Mouse (Mus musculus) midbrain, postnatal 0 days (tissue): ENCODE data around the gene AC109138.7. TPM values are rescaled to one million over a fixed set of nuclear protein-coding genes. Genes with fewer than 3 reads are reported as not detected.

Experiments
- ATAC-seq: fragments of 200-750 bp; cut with Nextera tagmentation; 2 replicates; pipeline ENCODE4 v1.8.0; 2017; ENCODE audit warnings: moderate number of reproducible peaks, mild to moderate bottlenecking, moderate TSS enrichment, moderate library complexity; ENCODE audit not compliant: low FRiP score
- DNase-seq: peaks from one replicate; pipeline ENCODE4 v3.0.0-alpha.2; 2015; ENCODE audit warnings: low spot score
- H3K27ac ChIP-seq: fragments of 300-500 bp; sonication (generic); 2 replicates; pipeline ENCODE4 v1.5.1; 2014; ENCODE audit warnings: low read depth, mild to moderate bottlenecking, low read length, mixed read lengths
- H3K27me3 ChIP-seq: fragments of 300-500 bp; sonication (generic); 2 replicates; pipeline ENCODE4 v1.6.1; 2014; ENCODE audit warnings: low read length, control low read depth, mixed read lengths; ENCODE audit not compliant: insufficient read depth
- H3K36me3 ChIP-seq: fragments of 300-500 bp; sonication (generic); 2 replicates; pipeline ENCODE4 v1.6.1; 2014; ENCODE audit warnings: low read length, control low read depth, mixed read lengths; ENCODE audit not compliant: insufficient read depth
- H3K4me1 ChIP-seq: fragments of 300-500 bp; sonication (generic); 2 replicates; pipeline ENCODE4 v1.6.1; 2014; ENCODE audit warnings: mild to moderate bottlenecking, control low read depth, antibody characterized with exemption, low read length, mixed read lengths; ENCODE audit not compliant: insufficient read depth
- H3K4me2 ChIP-seq: fragments of 300-500 bp; sonication (generic); 2 replicates; pipeline ENCODE4 v1.6.1; 2014; ENCODE audit warnings: low read depth, mild to moderate bottlenecking, low read length, mixed read lengths; ENCODE audit not compliant: poor library complexity, severe bottlenecking
- H3K4me3 ChIP-seq: fragments of 300-500 bp; sonication (generic); 2 replicates; pipeline ENCODE4 v1.5.1; 2014; ENCODE audit warnings: low read depth, mild to moderate bottlenecking, low read length, moderate library complexity
- H3K9ac ChIP-seq: fragments of 300-500 bp; sonication (generic); replicated peaks from 2 replicates; pipeline ENCODE4 v1.6.1; 2014; ENCODE audit warnings: mild to moderate bottlenecking, low read length, moderate library complexity, mixed read lengths; ENCODE audit not compliant: poor library complexity, severe bottlenecking
- H3K9me3 ChIP-seq: fragments of 300-500 bp; sonication (generic); 2 replicates; pipeline ENCODE4 v1.6.1; 2016; ENCODE audit warnings: low read length, control low read depth
- CTCF ChIP-seq: IDR thresholded peaks from 2 replicates; pipeline ENCODE4 v1.5.1; 2016; ENCODE audit warnings: antibody characterized with exemption, mild to moderate bottlenecking
- WGBS: fragments of 180-500 bp; shearing (Covaris S2); extraction: QIAGEN DNeasy Blood & Tissue Kit; methylation state at CpG from one replicate; pipeline ENCODE4 v1.1.7; 2014; 5-methylcytosine and 5-hydroxymethylcytosine counted together
- polyA plus RNA-seq: library from polyadenylated mRNA; unstranded; fragments of >200 nt; fragmentation: Nextera tagmentation; extraction: Ambion mirVana; gene quantifications from 2 replicates; pipeline ENCODE4 v1.2.1, GENCODE M21; 2015
- total RNA-seq: library from RNA; depleted of rRNA; stranded (reverse); fragments of >200 nt; gene quantifications from 2 replicates; pipeline ENCODE4 v1.2.3, GENCODE M21; 2014

The AC109138.7 gene
- total and polyA plus RNA-seq, 2 experiments from 2014 or later, result not detected

- no peaks in the 10 kb centered on the region for H3K27me3 ChIP-seq
- WGBS, result 20% methylated on average over 12 of the region's 12 CpGs
- H3K9me3 ChIP-seq, result no peaks in the 10 kb centered on the region
- ATAC-seq (no peak; the same call in 1 of the 2 replicates), DNase-seq (no peak)
- H3K36me3 ChIP-seq, result no peaks in the 10 kb centered on the region
- no peak for TF ChIP-seq CTCF
- 0 out of 2 replicates have a peak overlapping the region, but pooled peaks have one; percentile 13 for H3K27ac ChIP-seq
- H3K4me1 ChIP-seq, result 0 out of 2 replicates have a peak, but pooled peaks cover 3% of the 10 kb centered on the region
- H3K4me3 ChIP-seq, result peak overlapping the region; percentile 54
- peak overlapping the region; percentile 78 for H3K4me2 ChIP-seq
- H3K9ac ChIP-seq, result peak overlapping the region; percentile 54
Measured at GRCm38 (mm10) chr19:4257897-4258252, 43.7 kb downstream of the AC109138.7 start.

GRCm38 (mm10) chr19:4261038-4261698 lies 47.0 kb downstream of the AC109138.7 start:
- 57% methylated on average over 8 of the region's 8 CpGs for WGBS
- ATAC-seq, result no peak
- Histone ChIP-seq H3K4me3 (no peak overlapping the region), H3K27me3 (no peaks in the 10 kb centered on the region), H3K36me3 (no peaks in the 10 kb centered on the region), H3K9me3 (no peaks in the 10 kb centered on the region), H3K4me2 (no peak overlapping the region), H3K9ac (no peak overlapping the region), H3K27ac (no peak overlapping the region), H3K4me1 (0 out of 2 replicates have a peak, but pooled peaks cover 3% of the 10 kb centered on the region)
- TF ChIP-seq CTCF, result peak; percentile 47
- DNase-seq, result no peak

DNA sequence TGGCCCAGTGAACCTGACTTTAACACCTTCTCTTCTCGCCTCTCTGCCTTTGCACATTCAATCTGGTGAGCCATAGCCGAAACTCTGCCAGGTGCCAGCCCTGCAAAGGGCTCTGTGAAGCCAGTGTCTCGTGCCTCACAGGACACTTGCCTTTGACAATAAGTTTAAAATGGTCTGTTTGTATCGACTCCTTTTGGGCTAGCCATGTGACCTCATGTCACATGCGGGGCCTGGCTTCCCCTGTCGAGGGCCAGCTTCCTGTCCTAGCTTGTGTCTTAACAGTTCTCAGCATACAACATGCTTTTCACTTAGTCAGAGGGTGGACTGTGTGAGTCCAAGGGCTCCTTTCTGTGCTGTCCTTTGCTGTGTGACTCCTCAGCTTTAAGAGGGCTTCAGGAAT lies 48.6 kb downstream of the AC109138.7 start:
- H3K9ac ChIP-seq, result no peak overlapping the region
- H3K9me3 ChIP-seq, result no peaks in the 10 kb centered on the region
- TF ChIP-seq CTCF, result no peak
- 78% methylated on average over 6 of the region's 6 CpGs for WGBS
- H3K4me2 ChIP-seq, result no peak overlapping the region
- H3K4me3 ChIP-seq, result no peak overlapping the region
- no peaks in the 10 kb centered on the region for H3K36me3 ChIP-seq
- ATAC-seq (no peak), DNase-seq (no peak)
- H3K27ac ChIP-seq, result no peak overlapping the region
- 0 out of 2 replicates have a peak, but pooled peaks cover 3% of the 10 kb centered on the region for H3K4me1 ChIP-seq
- no peaks in the 10 kb centered on the region for H3K27me3 ChIP-seq

GRCm38 (mm10) chr19:4263702-4264101 lies 49.5 kb downstream of the AC109138.7 start:
- Histone ChIP-seq H3K27ac (no peak overlapping the region), H3K9me3 (no peaks in the 10 kb centered on the region), H3K4me2 (no peak overlapping the region), H3K9ac (no peak overlapping the region), H3K27me3 (no peaks in the 10 kb centered on the region), H3K36me3 (no peaks in the 10 kb centered on the region), H3K4me1 (peaks cover 2% of the 10 kb centered on the region; the same call in 1 of the 2 replicates), H3K4me3 (no peak overlapping the region)
- TF ChIP-seq CTCF, result no peak
- DNase-seq (no peak), ATAC-seq (no peak)
- WGBS, result 74% methylated on average over 14 of the region's 14 CpGs

DNA sequence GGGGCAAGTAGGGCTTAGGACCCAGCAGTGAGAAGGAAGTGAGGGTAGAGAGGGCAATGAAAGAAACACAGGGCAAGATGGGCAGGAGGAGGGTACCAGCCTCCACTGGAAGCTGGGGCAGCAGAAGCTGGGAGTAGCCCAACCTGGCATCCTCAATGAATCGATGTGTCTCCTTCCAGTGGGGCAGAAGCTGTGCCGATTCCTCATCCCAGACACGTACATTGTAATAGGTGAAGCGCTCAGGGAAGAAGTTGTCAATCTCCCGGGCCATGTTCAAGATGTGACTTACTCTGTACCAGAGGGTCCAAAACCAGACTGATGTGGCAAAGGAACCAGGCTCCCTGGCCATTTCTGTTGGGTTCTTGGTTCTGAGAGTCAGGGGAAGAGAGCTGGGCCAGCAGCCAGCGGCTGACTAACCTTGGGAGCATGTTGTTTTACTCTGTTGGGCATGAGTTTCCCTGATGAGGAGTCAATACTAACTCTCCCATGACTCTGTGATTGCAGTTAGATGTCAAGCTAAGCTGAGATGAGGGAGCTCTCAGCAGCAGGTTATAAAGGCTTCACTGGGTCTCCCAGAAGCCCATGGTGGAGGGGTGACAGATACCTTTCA lies 50.1 kb downstream of the AC109138.7 start:
- Histone ChIP-seq H3K9ac (no peak overlapping the region), H3K27me3 (no peaks in the 10 kb centered on the region), H3K36me3 (no peaks in the 10 kb centered on the region), H3K4me1 (peaks cover 5% of the 10 kb centered on the region; the same call in 1 of the 2 replicates), H3K4me2 (no peak overlapping the region), H3K4me3 (no peak overlapping the region), H3K9me3 (no peaks in the 10 kb centered on the region), H3K27ac (no peak overlapping the region)
- 90% methylated on average over 6 of the region's 6 CpGs for WGBS
- no peak for TF ChIP-seq CTCF
- DNase-seq (no peak), ATAC-seq (no peak)

DNA sequence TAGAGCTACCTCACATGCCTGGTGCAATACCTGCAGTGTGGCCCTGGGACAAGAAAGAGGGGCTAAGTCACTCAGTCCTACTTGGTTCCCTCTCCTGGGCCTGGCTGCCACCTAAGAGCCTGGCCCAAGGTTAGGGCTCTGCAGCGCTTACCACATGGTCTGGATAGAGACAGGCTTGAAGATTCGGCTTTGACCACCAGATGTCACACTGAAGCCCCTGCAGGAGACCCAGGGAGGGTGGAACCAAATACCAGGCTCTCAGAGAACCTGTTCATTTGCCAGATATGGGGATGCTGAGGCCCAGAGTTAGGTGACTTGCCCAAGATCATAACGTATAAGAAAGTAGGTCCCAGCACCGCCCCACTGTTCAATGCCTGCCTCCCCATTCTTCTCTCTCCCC lies 51.8 kb downstream of the AC109138.7 start:
- no peak overlapping the region for H3K9ac ChIP-seq
- no peak overlapping the region for H3K4me2 ChIP-seq
- H3K4me1 ChIP-seq, result peaks cover 5% of the 10 kb centered on the region; the same call in 1 of the 2 replicates
- no peak for ATAC-seq
- H3K36me3 ChIP-seq, result peaks cover 8% of the 10 kb centered on the region
- no peak overlapping the region for H3K4me3 ChIP-seq
- peak; percentile 54 for DNase-seq
- H3K27me3 ChIP-seq, result no peaks in the 10 kb centered on the region
- no peaks in the 10 kb centered on the region for H3K9me3 ChIP-seq
- WGBS, result 57% methylated on average over 4 of the region's 4 CpGs
- H3K27ac ChIP-seq, result no peak overlapping the region
- peak; percentile 56 for TF ChIP-seq CTCF
